Comparison of ENCODE assay signal across 9 mouse cellular contexts in the genomic region with DNA sequence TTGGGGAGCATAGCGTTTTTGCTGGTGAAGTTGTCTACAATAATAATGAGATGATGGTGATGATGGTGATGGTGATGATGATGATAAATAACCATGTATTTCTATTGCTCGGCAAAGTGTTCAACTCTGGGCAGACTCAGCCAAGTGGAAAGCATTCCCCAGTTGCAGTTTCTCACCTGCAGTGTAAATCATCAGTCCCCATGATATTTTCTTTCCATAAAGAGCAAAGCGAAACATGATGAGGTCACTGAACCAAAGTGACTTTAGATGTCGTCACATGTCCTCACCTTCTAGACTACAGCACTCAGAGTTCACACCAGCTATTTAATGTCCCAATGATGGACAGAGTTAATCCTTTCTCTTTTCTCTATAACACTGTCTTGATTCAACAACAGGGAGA.
DNase-seq lines count a peak whose midpoint lies in the region; ATAC-seq and TF ChIP-seq lines count a peak whose summit lies in the region.
"Had no signal": no experiment of that assay in that cellular context is flagged by ENCODE, and none has a peak within 500 bp of the region (broad histone marks: within the 10 kb centered on the region; RNA-seq: fewer than 3 reads in every experiment).

No protein-coding gene starts in this region.

- H3K4me2 ChIP-seq in lung, embryonic 14.5 days, result peak overlapping the region; percentile 78
- peak overlapping the region; percentile 74 for H3K4me2 ChIP-seq in forebrain, embryonic 15.5 days (replicated peaks)
- H3K4me2 ChIP-seq in stomach, embryonic 14.5 days (replicated peaks; ENCODE audit: low read depth, low read length), result peak overlapping the region; percentile 52

- H3K4me1 ChIP-seq in lung, embryonic 14.5 days (ENCODE audit: insufficient read depth), result peaks cover 34% of the 10 kb centered on the region
- H3K4me1 ChIP-seq in forebrain, embryonic 15.5 days, result peaks cover 72% of the 10 kb centered on the region
- H3K4me1 ChIP-seq in limb, embryonic 10.5 days, result peaks cover 47% of the 10 kb centered on the region
- peaks cover 16% of the 10 kb centered on the region; the same call in 1 of the 2 replicates for H3K4me1 ChIP-seq in stomach, embryonic 14.5 days (ENCODE audit: control insufficient read depth, insufficient read depth, low read length)

- peak overlapping the region; percentile 55; the same call in 1 of the 2 replicates for H3K27ac ChIP-seq in lung, embryonic 14.5 days (ENCODE audit: low read depth)
- H3K27ac ChIP-seq in forebrain, embryonic 15.5 days (replicated peaks), result no peak overlapping the region
- H3K27ac ChIP-seq in limb, embryonic 10.5 days, result no peak overlapping the region
- H3K27ac ChIP-seq in stomach, embryonic 14.5 days (ENCODE audit: low read length), result no peak overlapping the region

- no peak for TF ChIP-seq CTCF in lung, embryonic 14.5 days (IDR thresholded peaks at IDR 0.05; ENCODE audit: low read depth)

- DNase-seq in lung, embryonic 14.5 days, result no peak
- DNase-seq in lung, postnatal 4 days, result no peak
- no peak for DNase-seq in limb, embryonic 10.5 days (ENCODE audit: low spot score)
- no peak for DNase-seq in cerebellum, postnatal 10 days
- DNase-seq: cerebellum, adult 11-12 months; right cerebral cortex, adult 18-20 months had no signal

- H3K4me3 ChIP-seq in lung, embryonic 14.5 days (ENCODE audit: low read depth, low read length), result peak overlapping the region; percentile 60
- H3K4me3 ChIP-seq in forebrain, embryonic 15.5 days, result peak overlapping the region; percentile 62
- H3K4me3 ChIP-seq in limb, embryonic 10.5 days, result 0 out of 2 replicates have a peak overlapping the region, but pooled peaks have one; percentile 65
- H3K4me3 ChIP-seq in stomach, embryonic 14.5 days (ENCODE audit: low read depth, low read length), result peak overlapping the region; percentile 59

- peak overlapping the region; percentile 69 for H3K9ac ChIP-seq in lung, embryonic 14.5 days
- peak overlapping the region; percentile 13; the same call in 1 of the 2 replicates for H3K9ac ChIP-seq in forebrain, embryonic 15.5 days (replicated peaks)
- H3K9ac ChIP-seq in stomach, embryonic 14.5 days (replicated peaks; ENCODE audit: low read depth, low read length), result no peak overlapping the region

- WGBS in lung, embryonic 14.5 days, result 42% methylated on average over 4 of the region's 4 CpGs
- 45% methylated on average over 4 of the region's 4 CpGs for WGBS in forebrain, embryonic 15.5 days
- 81% methylated on average over 4 of the region's 4 CpGs for WGBS in limb, embryonic 10.5 days
- 70% methylated on average over 4 of the region's 4 CpGs for WGBS in stomach, embryonic 14.5 days

- no peaks in the 10 kb centered on the region for H3K9me3 ChIP-seq in lung, embryonic 14.5 days (ENCODE audit: low read depth, low read length)
- no peaks in the 10 kb centered on the region for H3K9me3 ChIP-seq in forebrain, embryonic 15.5 days
- no peaks in the 10 kb centered on the region for H3K9me3 ChIP-seq in limb, embryonic 10.5 days (replicated peaks)
- H3K9me3 ChIP-seq in stomach, embryonic 14.5 days (ENCODE audit: control insufficient read depth, low read depth, low read length), result no peaks in the 10 kb centered on the region

- ATAC-seq in lung, embryonic 14.5 days (ENCODE audit: insufficient read depth), result no peak
- ATAC-seq in forebrain, embryonic 15.5 days (replicated peaks), result no peak
- ATAC-seq in stomach, embryonic 14.5 days (ENCODE audit: insufficient number of reproducible peaks, insufficient read depth, low FRiP score, low read depth), result no peak
- ATAC-seq in granulocyte monocyte progenitor cell, adult 5-6 weeks (replicated peaks; ENCODE audit: poor library complexity, severe bottlenecking), result no peak

- H3K27me3 ChIP-seq in lung, embryonic 14.5 days (ENCODE audit: insufficient read depth, low read length), result no peaks in the 10 kb centered on the region
- H3K27me3 ChIP-seq in forebrain, embryonic 15.5 days, result no peaks in the 10 kb centered on the region
- no peaks in the 10 kb centered on the region; the same call in 1 of the 2 replicates for H3K27me3 ChIP-seq in limb, embryonic 10.5 days (ENCODE audit: low read depth, poor library complexity, severe bottlenecking)
- H3K27me3 ChIP-seq in stomach, embryonic 14.5 days (ENCODE audit: control insufficient read depth, insufficient read depth, low read length), result no peaks in the 10 kb centered on the region

- 0 out of 2 replicates have a peak, but pooled peaks cover 7% of the 10 kb centered on the region for H3K36me3 ChIP-seq in lung, embryonic 14.5 days (ENCODE audit: insufficient read depth)
- H3K36me3 ChIP-seq in forebrain, embryonic 15.5 days, result no peaks in the 10 kb centered on the region
- H3K36me3 ChIP-seq in limb, embryonic 10.5 days, result no peaks in the 10 kb centered on the region
- H3K36me3 ChIP-seq in stomach, embryonic 14.5 days (ENCODE audit: control insufficient read depth, insufficient read depth, low read length), result no peaks in the 10 kb centered on the region
